Mouse (Mus musculus): ENCODE results near the gene Carmil3.

DNA sequence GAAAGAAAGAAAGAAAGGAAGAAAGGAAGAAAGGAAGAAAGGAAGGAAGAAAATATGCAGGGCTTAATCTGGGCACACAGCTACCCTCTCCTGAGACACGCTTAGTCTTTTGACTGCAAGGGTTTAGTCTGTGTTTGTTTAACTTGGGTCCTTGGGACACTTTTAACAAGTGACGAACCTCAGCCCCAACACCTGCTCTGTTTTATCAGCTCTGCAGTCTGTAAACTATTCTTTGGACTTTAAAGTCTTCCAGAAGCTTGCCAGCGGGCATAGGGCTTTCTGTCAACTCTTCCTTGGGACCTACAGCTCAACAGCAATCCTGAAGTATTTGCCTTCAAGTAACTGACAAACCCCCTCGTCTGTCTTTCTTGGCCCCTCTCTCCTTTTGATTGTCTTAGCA is 28.7 kb upstream of the Carmil3 start:
- TF ChIP-seq POLR2A (IDR thresholded peaks at IDR 0.05; ENCODE audit: control insufficient read depth in 1 of 2, insufficient read depth in 1 of 2, low read depth in 1 of 2, low read length in 2 of 2, poor library complexity in 1 of 2) = no peak
- TF ChIP-seq E2F4 (IDR thresholded peaks at IDR 0.05; ENCODE audit: borderline replicate concordance, low read depth, low read length) = no peak
- no peak for TF ChIP-seq MAFK (IDR thresholded peaks at IDR 0.05; ENCODE audit: borderline replicate concordance, low read depth, low read length)
